Mouse (Mus musculus): ENCODE results near the gene BC004004.
"Not testable (repeated sequence)": the region's sequence is repeated elsewhere in the genome, so short reads cannot be mapped to it uniquely, and the experiment has no call there.

BC004004 gene

GRCm38 (mm10) chr17:29299282-29299681, 30.7 kb downstream of the BC004004 start:
- no peak for DNase-seq (ENCODE audit: low spot score)

- DNase-seq (ENCODE audit: low spot score): no peak
Measured at GRCm38 (mm10) chr17:29300926-29301325, 32.3 kb downstream of the BC004004 start.

GRCm38 (mm10) chr17:29301421-29301820, 32.8 kb downstream of the BC004004 start:
- no peak for DNase-seq (ENCODE audit: low spot score)

- DNase-seq (ENCODE audit: low spot score): peak; percentile 53
Measured at GRCm38 (mm10) chr17:29302149-29302548, 33.6 kb downstream of the BC004004 start.

- DNase-seq (ENCODE audit: low spot score): no peak
Measured at GRCm38 (mm10) chr17:29303087-29303486, 34.5 kb downstream of the BC004004 start.

- no peak for DNase-seq (ENCODE audit: low spot score)
Measured at GRCm38 (mm10) chr17:29303856-29304255, 35.3 kb downstream of the BC004004 start.

GRCm38 (mm10) chr17:29304376-29305057, 35.9 kb downstream of the BC004004 start:
- no peak for DNase-seq (ENCODE audit: low spot score)

GRCm38 (mm10) chr17:29305058-29305806, 36.6 kb downstream of the BC004004 start:
- peak; percentile 52 for DNase-seq (ENCODE audit: low spot score)

GRCm38 (mm10) chr17:29305871-29306270, 37.3 kb downstream of the BC004004 start:
- DNase-seq (ENCODE audit: low spot score): no peak

GRCm38 (mm10) chr17:29310056-29310623, 41.6 kb downstream of the BC004004 start:
- DNase-seq (ENCODE audit: low spot score): no peak

GRCm38 (mm10) chr17:29311602-29312001, 43.0 kb downstream of the BC004004 start:
- no peak for DNase-seq (ENCODE audit: low spot score)

- DNase-seq (ENCODE audit: low spot score): no peak
Measured at GRCm38 (mm10) chr17:29312082-29312481, 43.5 kb downstream of the BC004004 start.

GRCm38 (mm10) chr17:29313300-29313699, 44.7 kb downstream of the BC004004 start:
- no peak for DNase-seq (ENCODE audit: low spot score)

- no peak for DNase-seq (ENCODE audit: low spot score)
Measured at GRCm38 (mm10) chr17:29315672-29316465, 47.3 kb downstream of the BC004004 start.

GRCm38 (mm10) chr17:29316891-29317290, 48.3 kb downstream of the BC004004 start:
- no peak for DNase-seq (ENCODE audit: low spot score)

- DNase-seq (ENCODE audit: low spot score): not testable (repeated sequence)
Measured at GRCm38 (mm10) chr17:29317380-29317779, 48.8 kb downstream of the BC004004 start, which contains the start of gene Pi16. Pi16 (plus strand) TSS chr17:29317680.

GRCm38 (mm10) chr17:29318731-29319250, 50.2 kb downstream of the BC004004 start:
- no peak for DNase-seq (ENCODE audit: low spot score)

- DNase-seq (ENCODE audit: low spot score): no peak
Measured at GRCm38 (mm10) chr17:29319476-29319875, 50.9 kb downstream of the BC004004 start.

GRCm38 (mm10) chr17:29319881-29320639, 51.5 kb downstream of the BC004004 start:
- no peak for DNase-seq (ENCODE audit: low spot score)

GRCm38 (mm10) chr17:29321765-29322602, 53.4 kb downstream of the BC004004 start:
- no peak for DNase-seq (ENCODE audit: low spot score)
